Mouse (Mus musculus): ENCODE data around the gene Tmprss5.

DNA sequence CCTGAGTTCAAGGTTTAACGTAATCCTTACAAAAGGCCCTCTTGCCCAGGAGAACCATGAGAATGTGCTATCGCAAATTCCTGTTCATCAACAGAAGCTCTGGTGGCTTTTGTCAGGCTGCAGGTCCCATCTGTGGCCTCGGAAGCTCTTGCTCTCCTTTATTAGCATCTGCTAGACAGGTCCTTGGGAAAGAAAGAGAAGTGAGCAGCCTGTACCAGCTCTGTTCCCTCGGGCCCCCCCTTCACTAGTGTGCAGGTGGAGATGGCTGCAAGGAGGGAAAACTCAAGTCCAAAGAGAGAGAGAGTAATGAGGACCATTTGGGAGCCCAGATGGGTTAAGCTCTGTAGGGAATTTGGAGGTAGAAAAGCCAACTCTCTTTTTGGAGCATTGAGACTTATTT, 38.7 kb downstream of the Tmprss5 start:
- TF ChIP-seq CTCF (IDR thresholded peaks at IDR 0.05; ENCODE audit: low read depth): no peak
- no peak for TF ChIP-seq EP300 (IDR thresholded peaks at IDR 0.05; ENCODE audit: low read depth)

Measured in heart, postnatal 0 days (tissue).